Mouse (Mus musculus) lung, postnatal 10 days (tissue): ENCODE data around the gene Tcp11l2.

Source experiments
- DNase-seq: peaks from one replicate; pipeline ENCODE4 v3.0.0; 2021

Gene Tcp11l2

DNA sequence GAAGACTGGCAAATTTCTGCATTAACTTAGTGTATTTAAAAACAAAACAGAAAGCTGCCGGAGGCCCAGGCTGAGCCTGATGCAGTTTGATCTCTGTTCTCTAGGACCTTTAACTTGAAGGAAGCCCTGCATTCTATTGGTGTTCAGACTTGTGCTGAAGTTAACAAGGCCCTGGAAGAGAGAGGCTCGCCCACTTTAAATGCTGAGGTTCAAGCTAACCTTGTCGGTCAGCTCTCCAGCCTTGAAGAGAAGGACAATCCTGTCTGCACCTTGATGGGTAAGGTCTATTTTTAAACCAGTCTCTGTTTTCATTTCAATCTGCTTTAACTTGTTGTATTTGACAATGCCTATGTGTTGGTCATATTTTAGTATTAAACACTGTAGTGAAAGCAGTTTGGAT is 31.9 kb downstream of the Tcp11l2 start:
- DNase-seq = no peak

DNA sequence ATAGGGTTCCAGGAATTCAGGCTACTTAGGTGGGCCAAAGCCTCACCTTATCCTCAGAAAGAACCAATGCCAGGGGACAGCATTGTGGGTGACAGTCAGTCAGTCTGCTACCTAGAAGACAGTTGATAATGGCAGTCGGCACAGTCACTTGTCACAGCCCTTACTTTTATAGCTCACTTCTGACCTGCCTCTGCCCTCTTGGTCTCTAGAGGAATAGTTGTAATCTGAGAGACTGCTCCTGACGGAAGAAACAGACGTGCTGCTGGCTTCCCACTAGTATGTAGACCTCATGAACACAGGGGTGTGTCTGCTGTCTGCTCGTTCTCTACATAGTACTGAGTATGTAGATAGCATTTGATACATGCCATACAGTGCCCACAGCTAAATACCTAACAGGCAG is 33.9 kb downstream of the Tcp11l2 start:
- DNase-seq = no peak

DNA sequence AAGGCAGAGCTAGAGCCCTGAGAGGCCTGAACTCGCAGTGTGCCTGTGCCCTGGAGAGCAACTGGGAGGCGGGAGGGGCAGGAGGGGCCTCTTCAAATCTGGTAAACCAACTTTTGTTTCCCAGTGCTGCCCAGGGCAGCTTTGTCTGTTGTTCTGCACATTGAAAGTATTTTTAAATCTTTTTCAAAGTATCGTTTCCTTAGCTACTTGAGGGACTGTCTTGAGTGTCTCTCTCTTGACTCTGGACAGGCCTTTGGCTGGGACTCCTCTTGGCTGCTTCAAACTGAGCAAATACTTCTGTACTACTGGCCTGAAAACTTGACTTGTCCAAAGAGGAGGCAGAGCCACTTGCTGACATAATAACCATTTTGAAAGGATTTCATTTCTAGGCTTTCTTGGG is 34.4 kb downstream of the Tcp11l2 start:
- peak; percentile 43 for DNase-seq

DNA sequence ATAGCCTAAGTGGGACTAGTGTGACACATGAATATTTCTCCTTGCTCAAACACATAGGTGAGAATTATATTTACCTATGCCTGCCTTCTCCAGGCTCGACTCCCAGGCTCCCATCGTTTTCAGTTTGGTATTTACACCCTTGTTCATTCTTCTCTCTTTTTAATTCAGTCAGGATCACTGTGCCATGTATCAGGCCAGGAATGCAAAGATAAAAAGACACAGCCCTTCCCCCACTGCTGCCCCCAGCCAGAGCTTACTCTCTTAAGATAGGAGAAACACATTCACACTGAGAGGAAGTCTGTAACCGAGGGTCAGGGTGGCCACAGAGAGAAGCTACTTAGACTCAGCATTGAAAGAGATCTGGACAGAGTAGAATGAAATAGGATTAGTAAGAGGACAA is 35.2 kb downstream of the Tcp11l2 start:
- DNase-seq = no peak

DNA sequence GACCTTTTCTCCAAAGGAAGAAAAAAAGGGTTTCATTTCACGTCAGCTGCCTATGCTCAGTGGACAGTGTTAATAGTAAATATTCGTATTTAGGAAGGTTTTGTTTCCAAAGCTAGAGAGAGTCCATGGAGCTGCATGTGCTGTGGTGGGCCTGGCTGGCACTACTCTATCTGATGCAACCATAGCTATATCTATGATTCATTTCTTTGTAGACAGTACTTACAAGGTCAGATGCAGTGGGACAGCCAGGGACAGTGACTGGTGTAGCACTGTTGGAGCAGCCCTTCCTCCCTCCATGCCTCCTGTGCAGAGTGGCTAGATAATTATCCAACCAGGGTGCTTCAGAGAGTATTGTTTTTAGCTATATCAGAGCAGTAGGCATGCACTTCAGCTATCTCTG is 35.9 kb downstream of the Tcp11l2 start:
- no peak for DNase-seq

DNA sequence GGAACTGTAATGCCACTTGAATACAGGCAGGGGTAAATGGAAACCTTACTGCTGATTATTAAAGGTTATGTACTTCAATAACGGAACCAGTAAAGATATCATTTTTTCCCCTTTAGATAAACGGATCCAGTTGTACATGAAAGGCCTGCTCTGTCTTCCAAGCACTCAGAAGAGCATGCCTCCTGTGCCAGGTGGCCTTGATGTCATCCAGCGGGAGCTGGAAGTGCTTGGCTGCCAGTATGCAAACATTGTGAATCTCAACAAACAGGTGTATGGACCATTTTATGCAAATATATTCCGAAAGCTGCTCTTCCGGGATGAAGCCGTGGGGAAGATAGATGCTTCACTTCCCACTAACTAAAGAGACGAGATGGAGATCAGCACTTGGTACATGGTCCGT is 36.9 kb downstream of the Tcp11l2 start:
- DNase-seq = no peak

DNA sequence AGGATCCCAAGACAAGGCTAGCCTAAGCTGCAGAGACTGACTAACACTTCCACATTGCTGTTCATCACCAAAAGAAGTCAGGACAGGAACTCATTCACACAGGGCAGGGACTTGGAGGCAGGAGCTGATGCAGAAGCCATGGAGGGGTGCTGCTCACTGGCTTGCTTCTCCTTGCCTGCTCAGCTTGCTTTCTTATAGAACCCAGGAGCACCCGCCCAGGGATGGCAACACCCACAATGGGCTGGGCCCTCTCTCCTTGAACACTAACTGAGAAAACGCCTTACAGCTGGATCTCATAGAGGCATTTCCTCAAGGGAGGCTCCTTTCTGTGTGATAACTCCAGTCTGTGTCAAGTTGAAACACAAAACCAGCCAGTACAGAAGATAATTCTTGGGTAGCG is 38.6 kb downstream of the Tcp11l2 start:
- no peak for DNase-seq

DNA sequence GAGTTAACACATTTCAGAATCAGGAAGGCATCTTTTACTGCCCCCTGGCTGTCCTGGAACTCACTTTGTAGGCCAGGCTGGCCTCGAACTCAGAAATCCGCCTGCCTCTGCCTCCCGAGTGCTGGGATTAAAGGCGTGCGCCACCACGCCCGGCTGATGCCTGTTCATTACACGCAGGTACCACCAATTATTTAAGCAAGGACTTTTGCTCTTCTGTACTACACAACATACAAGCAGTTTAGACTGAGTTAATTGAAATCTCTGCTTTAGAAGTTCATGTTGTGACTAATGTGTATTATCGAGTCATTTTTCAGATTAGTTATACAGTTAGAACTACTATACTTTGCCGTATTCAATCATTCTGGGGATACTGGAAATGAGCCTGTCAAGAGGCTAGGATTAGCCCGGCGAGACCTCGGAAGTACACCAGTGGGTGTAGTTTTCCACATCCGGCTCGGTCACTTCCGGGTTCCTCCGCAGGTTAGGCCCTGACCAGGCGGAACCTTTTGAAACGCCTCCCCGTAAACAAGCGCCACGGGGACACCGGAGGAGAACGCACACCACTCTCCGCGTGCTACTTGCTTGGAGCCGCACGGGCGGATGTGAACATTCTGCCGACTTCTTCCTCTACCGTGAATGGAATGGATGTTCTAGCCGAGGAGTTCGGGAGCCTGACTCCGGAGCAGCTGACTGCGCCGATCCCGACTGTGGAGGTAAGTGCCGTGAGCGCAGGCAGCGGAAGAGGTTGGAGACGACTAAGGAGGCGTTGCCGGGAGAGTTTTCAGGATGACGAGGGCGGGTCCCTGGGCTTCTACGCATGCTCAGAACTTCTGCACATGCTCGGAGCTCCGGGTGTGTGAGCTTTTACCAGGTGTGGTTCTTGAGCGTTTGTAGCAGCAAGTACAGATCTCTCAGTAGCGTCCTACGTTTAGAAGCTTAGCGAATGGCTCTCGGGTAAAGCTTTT is 45.7 kb downstream of the Tcp11l2 start, which contains the start of gene Polr3b:
Gene Polr3b, plus strand, starts transcription at position 467 of the 965 bp plus-strand sequence.
- DNase-seq = peak; percentile 96

DNA sequence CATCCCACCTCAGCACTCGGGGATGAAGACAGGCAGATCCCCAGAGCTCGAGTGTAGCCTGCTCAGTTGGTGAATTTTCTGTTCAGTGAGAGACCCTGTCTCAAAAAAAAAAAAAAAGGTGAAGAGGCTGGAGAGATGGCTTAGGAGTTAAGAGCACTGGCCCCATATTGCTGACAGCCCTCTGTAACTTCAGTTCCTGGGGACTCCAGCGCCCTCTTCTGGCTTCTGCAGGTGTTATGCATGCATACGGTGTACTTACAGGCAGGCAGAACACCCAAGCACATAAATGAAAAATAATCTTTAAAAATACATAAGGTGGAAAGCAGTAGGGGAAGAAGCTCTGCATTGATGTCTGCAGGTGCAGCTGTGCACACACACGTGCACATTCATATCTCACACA is 54.8 kb downstream of the Tcp11l2 start:
- peak; percentile 57 for DNase-seq

DNA sequence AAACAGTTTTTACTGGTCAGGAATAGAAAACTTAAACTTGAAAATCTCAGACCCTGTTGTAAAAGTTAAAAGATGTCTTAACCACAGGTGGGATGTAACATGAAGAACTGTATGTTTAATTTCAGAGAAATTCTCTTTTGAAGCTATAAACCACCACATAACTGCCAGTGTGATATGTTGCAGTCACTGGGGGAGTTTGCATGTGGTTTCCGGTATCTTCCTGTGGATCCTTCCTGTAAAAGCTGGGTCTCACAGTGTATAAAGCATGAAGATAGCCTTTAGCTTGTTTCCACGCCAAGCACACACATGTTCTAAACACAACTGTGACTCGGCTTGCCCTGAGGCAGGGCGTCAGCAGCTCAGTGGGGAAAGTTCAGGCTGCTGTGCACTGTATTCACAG is 55.6 kb downstream of the Tcp11l2 start:
- DNase-seq = no peak

DNA sequence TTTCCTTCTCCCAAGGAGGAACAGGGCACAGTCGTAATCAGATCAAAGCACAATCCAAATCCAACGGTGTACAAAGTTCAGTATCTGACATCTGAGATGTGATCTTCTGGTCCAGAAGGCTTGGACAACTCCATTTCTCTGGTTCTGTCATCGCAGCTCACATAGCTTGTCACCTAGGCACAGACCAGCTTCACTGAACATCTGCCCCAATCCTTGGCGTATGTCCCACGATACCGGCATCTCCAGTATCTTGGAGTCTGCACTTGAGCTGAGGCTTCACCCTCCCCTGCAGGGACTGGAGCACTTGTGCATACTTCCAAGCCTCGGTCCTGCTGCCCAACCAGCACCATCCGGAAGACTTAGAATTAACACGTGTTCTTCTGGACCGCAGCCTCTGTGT is 60.2 kb downstream of the Tcp11l2 start:
- no peak for DNase-seq

DNA sequence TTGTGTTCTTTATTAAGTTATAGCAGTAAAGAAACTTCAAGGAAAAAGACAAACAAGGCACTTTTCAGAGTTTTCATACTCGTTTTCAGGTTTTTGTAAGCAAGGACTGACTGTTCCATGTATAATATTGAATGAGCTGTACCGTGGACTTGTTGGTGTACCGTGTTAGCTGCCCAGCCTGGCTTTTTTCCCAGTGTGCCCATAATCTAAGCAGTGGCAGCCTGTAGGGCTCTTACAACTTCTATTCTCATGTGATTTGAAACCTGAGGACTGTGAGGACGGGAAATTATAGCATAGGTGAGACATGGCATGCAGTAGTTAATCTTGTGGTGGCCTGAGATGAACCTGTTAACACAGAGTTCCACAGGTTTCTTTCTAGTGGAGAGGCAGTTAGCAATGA is 62.0 kb downstream of the Tcp11l2 start:
- DNase-seq = no peak

DNA sequence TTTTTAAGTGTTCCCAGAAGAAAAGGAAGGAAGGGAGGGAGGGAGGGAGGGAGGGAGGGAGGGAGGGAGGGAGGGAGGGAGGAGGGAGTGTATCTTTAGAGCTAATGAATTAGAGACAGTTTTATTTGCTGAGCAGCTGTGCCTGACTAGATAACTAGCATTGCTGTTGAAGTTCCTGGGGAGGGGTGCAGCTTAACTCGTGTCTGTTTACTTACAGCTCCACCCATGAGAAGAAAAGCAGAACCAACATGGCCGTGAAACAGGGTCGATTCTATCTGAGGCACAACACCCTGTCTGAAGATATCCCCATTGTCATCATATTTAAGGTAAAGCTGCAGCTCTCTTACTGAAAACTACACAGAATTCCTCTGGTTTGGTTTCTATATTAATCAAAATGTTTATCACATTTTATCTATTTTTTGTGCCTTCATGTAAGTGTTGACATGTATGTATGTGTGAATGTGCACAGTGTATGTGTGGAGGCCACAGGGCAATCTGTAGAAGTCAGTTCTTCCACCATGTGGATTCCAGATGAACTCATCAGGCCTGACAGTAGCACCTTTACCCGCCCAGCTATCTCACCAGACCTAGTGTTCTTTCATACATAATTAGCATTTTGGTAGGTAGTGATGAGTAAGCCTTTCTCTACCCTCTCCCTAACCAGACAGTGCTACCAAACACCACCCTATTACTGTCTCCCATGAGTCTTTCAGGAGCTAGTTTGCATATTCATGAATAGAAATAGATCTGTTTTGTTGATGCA is 63.3 kb downstream of the Tcp11l2 start:
- no peak for DNase-seq

DNA sequence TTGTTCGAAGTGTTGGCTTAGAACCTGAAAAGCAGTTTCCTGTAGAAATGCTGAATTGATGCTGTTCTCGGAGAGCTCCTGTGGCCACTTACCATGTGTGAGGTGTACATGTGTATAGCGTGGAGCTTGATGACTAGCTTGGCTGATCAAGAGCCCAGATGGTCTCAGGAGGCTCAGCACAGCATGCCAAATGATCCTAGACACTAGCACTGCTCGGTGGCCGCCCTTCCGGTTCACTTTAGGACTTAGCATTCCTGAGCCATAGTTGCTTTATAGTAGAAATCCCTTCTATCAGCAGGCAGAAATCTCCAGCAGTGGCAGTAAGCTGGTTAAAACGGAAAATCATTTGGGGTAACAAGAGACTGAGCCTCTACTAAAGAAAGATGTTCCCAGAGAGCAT is 64.4 kb downstream of the Tcp11l2 start:
- no peak for DNase-seq

DNA sequence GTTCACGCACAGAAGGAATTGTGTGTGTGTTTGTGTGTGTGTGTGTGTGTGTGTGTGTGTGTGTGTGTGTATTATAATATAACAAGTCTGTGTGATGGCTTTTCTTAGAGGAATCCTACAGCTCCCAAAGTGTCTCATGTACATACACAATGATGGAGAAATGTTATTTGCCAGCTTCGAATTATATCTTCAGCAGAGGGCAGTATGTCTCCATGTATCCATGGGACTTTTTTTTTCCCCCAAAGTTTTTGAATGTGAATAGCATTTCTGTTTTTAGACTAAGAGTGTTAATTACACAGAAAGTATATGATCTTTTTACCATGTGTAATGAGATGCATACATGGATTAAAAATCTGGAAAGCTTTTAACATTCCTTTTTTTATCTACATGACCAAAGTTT is 65.2 kb downstream of the Tcp11l2 start:
- no peak for DNase-seq

DNA sequence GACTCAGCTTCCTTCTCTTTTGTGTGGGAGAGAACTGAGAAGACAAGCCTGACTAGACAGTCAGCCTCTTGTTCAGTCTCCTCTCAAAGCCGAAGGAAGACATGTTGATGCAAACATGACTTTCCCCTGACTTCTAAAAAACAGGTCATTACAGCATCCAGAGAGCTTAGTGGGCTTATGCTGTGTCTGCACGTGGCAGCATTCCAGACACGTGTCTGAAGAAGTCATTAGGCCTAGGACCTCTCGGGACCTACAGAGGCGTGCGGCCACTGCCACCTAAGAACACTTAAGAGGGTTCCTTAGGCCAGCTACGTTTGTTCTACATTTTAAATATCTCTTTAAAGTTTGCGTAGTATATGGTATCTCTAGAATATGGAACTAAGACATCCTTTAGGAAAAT is 69.5 kb downstream of the Tcp11l2 start:
- DNase-seq = no peak

DNA sequence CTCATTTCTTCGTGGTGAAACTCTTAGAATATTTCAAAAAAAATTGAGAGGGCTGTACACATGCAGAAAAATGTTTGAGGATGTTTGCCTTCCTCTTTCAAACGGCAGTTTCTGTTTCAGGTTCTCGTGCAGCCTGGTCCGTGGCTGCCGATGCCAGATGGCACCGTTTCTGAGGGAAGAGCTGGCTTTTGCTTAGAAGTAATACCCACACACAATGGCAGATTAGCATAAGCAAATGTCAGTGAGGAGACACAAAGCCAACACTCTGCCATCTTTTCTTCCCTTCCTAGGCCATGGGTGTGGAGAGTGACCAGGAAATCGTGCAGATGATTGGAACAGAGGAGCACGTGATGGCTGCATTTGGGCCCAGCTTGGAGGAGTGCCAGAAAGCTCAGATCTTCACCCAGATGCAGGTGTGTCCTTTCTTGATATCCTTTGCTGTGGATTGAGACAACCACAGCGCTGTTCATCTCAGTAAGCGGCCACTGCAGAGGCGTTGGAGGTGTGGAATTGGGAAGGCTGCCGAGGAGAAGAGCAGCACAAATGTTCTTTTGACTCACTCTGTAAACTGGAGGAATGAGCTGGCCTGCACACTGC is 70.2 kb downstream of the Tcp11l2 start:
- peak; percentile 40 for DNase-seq

DNA sequence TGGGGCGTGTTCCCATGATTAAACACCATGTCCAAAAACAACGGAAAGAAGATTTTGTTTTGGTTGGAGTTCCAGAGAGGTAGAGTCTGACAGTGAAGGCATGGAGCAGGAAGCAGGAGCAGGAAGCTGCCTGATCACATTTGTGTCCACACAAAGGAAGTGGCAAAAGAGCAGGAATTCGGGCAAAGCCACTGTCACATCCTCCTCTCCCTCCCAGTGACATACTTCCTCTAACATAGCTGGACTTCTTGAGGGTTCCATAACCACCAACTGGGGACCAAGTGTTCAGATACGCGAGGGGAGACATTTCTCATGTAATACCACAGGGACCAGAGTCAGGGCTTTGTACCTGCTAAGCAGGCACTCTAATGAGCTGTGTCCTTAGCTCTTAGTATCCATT is 70.8 kb downstream of the Tcp11l2 start:
- DNase-seq = no peak

DNA sequence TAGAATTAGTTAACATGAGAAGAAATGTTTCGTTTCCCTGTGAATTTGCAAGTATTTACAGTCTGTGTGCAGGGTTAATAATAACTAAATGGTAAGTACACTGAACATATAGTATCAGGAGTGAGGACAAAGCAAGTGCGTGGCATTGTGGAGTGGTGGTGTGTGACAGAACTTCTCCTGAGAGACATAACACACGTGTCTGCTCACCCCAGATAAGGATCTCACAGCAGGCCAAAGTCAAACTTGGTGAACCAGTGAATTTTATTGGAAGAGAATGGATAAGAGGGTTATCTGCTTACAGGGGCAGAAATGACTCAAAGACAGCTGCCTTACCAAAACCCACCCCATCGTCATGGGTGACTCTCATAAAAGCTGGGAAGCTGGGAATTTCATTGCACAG is 72.5 kb downstream of the Tcp11l2 start:
- no peak for DNase-seq

DNA sequence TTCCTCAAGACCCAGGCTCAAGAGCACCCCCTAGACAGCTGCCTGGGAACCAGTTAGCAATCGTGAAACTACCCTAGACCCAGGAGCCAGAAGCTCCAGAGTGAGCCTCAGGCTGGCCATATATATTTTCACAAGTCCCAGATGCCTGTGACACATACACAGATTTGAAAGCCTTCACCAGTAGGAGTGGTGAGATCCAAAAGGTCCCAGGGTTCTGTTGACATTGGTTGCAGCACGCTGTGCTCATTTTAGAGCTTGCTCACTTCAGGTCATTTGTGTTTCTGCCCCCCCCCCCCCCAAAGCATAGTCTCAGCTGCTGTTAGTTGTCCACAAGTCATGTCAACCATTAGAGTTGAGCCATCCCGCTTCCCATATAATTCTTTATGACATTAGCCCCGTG is 77.6 kb downstream of the Tcp11l2 start:
- no peak for DNase-seq

DNA sequence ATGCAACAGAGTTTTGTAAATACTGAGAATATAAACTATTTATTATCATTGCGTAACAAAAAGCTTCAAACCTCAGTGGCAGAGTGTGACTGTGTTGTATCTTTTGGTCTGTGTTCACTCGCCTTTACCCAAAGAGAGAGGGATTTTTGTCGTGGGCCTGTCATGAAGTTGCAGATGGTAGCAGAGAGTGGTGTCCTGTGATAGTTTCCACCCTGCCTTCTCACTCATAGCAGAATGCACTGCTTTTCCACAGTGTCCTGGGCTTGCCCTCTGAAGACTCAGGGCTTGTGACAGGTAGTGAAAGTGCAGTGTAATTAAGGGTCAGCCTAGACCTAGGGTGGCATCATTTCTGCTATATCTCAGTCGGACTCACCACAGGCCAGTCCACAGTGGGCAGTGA is 78.3 kb downstream of the Tcp11l2 start:
- DNase-seq = no peak

DNA sequence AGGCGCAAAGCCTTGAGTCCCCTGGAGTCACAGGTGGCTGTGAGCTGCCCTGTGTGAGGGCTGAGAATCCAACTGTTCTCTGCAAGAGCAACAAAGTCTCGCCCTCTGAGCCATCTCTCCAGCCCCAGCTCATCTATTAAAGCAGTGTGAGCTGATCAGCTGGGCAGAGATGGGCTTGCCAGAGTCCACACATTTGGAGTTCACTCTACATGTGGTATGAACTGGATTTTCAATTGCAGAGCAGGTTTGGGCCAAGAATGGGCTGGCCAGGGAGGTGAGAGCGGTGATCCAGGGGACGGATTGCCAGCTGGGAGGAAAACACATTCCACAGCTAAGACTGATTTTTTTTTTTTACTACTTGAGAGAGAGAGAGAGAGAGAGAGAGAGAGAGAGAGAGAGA is 80.2 kb downstream of the Tcp11l2 start:
- DNase-seq = peak; percentile 63

DNA sequence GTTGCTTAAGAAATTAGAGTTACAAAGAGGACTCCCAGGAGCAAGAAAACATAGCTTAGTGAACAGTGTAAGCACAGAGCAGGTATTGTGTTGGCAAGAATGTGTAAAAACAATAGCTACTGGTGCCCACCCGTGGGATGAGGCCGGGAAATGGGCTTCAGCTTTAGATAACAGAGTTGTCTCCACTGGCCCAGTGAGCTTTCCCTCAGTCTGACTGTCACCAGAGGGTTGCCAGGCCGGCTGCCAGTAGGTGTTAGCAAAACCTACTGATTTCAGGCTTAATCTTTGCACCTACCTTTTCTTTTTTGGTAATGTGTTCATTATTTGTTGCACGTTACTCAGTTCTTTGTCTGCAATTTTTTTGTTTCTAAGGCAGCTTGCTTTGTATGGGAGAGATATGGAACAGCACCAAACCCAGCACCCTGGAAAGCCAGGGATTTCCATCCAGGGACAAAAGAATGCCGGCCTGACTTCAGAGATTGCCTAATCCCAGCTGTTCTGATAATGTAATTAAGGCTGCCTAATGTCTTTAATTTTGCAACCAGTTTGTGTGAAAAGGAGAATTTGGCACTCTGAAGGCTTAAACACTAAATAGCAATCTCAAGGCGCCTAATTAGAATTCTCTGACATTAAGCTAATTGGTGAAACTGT is 81.1 kb downstream of the Tcp11l2 start:
- no peak for DNase-seq
